Mouse (Mus musculus): ENCODE results near the gene Traf5.

Gene Traf5

DNA sequence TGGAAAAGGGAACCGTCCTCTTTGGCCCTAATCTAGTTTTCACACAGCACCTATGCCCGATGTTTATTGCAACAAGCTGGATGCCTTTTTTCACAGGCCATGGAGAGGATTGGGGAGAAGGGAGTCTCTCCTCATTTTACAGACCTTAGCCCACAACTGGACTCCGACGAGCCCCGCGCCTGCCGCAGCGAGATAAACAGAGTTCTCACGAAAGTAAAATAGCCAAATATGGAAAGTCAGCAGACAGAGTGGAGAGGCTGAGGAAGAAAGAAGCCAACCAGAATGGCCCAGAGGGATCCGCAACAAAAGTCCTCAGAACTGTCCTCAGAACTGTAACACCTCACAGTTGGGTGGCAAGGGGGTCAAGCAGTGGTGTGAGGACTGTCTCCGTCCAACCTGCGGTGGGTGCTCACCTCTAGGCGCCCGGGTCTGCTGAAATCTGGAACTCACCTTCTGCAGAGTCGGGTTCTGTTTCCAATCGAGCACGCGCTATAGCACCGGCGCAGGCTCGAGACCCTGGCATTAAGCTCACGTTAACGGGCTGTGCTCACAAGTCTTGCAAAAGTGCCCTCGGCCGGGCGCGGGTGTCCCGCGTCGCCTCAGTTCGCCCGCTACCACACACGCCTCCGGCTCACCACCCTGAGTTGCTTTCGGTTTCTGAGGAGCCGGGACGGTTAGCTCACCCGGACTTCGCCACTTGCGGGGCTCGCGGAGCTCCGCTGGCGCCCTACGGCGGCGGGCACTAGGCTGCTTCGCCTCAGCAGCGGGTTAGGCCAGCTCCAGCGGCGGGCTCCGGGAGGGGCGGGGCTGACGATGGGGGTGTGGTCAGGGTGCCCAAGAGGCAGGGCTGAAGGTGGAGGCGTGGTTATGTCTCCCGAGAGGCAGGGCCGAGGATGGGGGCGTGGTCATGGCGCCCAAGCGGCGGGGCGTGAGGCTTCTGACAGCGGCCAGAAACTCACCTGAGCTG, at the start of gene Traf5:
Gene Traf5 (minus strand): TSS at position 754 of the 967 bp plus-strand sequence.
- DNase-seq (ENCODE audit: low read depth, low spot score), result peak; percentile 95

DNA sequence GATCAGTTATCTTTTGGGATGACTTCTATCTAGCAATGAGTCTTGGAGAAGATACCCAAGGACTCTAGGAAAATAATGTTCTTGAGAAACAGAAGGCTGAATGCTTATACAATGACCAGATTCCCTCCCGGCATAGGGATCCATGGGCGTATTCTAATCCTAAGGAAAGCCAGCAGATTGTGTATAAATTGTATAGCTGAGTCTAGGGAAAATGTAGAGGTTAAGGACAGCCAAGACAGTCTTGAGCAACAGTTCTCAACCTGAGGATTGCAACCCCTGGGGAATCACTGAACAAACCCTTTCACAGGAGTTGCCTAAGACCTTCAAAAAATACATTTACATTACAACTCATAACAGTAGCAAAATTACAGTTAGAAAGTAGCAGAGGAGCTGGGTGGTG, 48.0 kb upstream of the Traf5 start:
- no peak for DNase-seq (ENCODE audit: low read depth, low spot score)

DNA sequence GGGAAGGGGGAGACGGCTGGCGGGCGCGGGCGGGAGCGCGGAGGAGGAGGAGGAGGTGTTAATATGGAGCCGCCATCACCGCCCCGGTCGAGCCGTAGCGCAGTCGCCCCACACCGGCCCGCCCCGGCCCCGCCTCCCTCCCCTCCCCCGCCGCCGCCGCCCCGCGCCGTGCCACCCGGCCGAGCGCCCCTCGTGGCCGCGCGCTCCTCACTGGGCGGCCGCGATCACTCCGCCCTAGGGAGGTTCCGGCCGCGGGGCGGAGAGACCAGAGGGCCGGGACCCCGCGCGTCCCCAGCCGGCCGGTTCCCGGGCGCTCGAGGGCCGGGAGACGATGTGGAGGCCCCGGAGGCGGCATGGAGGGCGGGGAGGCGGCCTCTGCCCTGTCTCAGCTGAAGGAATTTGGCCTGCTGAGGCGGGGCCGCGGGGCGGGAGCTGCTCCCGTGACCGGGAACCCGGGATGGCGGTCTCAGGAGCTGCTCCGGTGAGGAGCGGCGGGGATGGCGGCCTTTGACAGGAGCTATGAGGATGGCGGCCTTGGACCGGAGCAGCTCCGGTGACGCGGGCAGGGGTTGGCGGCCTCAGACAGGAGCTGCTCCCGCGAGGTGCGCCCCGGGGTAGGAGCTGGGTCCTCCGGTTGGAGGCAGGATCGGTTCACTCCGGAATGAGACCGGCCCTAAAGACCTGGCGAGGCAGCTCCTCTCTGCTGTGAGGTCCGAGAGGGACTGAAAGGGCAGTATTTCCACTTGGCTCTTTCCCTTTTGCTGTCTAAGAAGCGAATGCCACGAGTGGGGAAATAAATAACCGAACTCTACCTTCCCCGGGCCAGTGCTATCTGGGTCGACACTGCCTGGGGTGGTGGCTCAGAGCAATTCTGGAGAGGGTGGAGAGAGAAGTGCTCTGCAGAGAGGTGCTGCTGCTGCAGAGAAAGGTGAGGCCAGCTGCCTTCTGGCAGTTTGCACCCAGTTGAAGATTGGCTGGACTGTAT, 45.9 kb upstream of the Traf5 start, which contains the start of gene Rcor3:
Gene Rcor3 (minus strand): TSS at position 137 of the 985 bp plus-strand sequence.
- peak; percentile 88 for DNase-seq (ENCODE audit: low read depth, low spot score)

DNA sequence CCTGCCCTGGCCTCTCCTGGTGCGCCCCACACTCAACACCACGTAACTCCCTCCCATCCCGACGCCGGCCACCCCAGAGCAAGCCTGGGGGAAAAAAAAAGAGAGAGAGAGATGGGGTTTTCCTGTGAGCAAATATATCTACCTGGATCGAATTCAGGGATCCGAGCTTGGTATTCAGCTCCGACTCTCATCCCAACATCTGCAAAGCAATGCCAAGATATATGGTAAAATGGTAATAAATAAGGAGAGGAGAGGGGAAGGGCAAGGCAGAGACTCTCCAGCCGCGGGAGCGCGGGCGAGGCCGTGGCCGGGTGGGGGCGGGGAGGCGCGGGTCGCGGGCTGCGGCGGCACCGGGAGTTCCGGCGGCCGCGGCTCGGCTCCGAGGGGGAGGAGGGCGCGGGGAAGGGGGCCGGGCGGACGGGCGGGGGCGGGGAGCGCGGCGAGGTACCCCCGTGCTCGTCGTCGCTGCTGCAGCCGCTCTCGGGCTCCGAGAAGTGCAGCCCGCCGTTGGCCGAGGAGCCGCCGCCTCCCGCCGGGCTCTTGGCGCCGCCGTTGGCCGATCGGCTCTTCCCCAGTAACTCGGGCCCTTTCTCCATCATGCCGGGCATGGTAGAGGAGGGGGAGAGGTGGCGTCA, 45.0 kb upstream of the Traf5 start:
- no peak for DNase-seq (ENCODE audit: low read depth, low spot score)

DNA sequence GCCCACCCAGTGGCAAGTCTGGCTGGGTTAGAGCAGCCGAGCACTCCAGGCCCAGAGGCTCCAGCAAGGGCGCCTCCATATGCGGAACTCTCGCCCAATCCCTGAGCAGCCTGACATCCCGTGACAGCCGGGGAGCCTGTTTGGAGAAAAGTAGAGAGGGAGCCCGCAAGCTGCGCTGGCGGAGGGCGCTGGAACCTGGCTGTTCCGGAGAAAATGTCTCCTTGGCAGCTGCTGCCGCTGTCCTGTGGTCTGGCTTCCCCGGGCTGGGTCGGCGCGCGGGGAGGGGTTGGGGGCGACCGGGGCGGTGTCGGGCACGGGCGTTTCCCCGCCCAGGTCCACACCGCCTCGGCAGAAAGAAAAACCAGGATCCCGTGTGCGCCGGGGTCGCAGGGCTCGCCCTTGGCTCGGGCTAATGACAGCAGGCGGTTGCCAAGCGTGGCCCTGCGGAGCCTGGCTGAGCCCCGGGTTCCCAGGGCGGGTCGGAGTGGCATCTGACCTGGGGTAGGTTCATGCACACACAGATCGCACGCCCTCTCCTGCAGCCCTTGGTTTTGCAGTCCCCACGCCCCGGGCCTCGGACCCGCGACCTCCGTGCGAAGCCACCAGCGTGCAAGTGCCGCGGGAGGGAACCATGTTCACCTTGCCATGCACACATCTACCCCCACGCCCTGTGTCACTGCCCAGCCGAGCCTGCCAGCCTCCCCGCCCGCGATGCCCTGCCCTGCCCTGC, 44.4 kb upstream of the Traf5 start:
- DNase-seq (ENCODE audit: low read depth, low spot score), result peak; percentile 95

DNA sequence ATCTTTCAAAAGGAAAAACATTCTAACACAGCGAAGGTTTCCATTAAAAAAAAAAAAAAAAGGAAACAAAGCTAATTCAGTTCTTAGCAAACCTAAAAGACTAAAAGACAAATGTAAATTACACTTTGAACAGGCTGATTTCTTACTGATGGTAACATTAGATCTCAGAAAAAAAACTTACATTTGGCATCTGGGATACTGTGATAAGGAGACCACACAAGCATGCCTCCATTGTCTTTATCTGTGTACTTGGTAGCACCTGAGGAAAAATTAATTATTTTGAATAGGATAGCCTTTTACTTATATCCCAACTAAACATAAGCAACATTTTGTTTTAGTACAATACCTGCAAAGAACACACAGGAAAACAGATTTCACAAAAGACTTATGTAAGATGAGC, 37.8 kb upstream of the Traf5 start:
- DNase-seq (ENCODE audit: low read depth, low spot score), result no peak

DNA sequence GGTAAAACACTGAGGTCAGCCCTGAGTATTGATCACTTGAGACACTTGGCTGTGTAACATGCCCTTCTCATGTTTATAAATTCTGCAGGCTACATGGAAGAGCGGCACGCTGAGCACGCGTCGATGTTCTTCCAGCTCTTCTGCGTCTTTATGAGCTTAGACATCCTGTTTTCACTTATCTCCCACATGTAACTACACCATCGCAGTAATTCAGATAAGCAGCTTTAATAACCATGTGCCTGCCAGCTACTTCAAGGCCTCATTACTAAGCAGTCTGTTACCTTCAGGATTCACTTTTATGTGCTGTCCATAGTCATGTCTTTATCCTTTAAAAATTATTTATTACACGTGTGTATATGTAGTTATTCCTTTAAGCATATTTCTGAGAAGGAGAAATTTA, 36.0 kb upstream of the Traf5 start:
- DNase-seq (ENCODE audit: low read depth, low spot score), result no peak

DNA sequence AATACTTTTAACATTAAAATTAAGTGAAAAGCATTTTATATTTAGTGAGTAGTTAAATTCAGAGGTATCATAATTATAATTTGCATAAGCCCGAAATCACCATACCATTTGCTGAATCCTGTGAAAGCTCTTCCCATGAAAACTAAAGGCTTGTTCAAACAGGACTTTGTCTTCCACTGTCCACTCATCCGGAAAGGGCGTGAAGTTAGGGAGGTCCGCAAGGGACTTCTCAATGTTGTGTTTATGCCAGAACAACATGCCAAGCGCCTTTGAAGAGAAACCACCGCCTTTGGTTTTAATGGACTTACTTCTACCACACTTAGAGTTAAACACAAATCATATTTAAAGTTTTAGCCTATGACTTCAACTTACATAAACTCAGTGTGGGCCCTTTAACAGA, 33.4 kb upstream of the Traf5 start:
- DNase-seq (ENCODE audit: low read depth, low spot score), result no peak

DNA sequence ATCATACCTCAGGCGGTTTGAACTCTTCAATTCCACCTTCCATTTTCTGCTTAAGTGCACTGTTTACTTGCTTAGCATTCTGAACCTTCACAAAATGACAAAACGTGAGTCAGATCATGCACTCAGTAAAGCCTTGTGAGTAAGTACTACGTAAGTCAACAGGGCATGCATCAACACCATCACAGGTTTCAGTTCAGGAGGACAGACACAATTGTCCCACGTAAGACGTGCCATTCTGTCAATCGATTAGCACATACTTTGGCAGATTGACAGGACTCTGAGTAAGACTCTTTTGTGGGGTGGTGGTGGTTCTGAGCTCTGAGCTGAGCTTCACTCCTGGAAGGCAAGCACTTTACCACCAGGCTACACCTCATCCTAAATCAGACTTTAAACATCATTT, 23.9 kb upstream of the Traf5 start:
- DNase-seq (ENCODE audit: low read depth, low spot score), result no peak

DNA sequence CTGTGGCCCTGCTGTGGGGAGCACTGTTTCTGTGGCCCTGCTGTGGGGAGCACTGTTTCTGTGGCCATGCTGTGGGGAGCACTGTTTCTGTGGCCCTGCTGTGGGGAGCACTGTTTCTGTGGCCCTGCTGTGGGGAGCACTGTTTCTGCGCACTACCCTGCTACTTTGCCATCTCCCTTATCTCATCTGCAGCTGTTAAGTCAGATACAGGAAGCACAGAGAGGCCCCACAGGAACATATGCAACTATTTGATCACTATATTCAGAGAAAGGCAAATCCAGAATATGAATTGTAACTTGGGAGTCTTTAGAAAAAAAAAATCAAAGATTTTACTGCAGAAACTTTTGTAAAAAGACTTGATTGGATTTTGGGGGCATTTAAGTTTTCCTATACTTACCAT, 23.0 kb upstream of the Traf5 start:
- no peak for DNase-seq (ENCODE audit: low read depth, low spot score)

DNA sequence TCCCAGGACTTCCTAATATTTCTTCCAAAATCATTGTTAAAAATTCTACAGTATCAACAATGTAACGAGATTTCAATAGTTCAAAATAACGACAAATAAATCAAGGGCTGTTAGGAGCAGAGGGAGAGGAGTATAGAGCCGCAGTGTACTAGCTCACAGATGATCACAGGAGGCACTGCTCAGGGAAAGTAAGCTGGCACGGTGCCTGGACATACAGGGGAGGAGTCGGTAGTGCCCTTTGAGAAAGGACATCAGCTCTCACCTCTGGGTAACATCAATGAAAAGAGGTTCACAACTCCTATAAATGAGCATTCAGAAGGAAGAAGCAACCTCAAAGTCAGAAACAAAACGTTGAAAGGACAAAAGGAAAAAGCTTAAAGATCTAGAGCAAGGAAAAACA, 16.8 kb upstream of the Traf5 start:
- DNase-seq (ENCODE audit: low read depth, low spot score), result peak; percentile 46

DNA sequence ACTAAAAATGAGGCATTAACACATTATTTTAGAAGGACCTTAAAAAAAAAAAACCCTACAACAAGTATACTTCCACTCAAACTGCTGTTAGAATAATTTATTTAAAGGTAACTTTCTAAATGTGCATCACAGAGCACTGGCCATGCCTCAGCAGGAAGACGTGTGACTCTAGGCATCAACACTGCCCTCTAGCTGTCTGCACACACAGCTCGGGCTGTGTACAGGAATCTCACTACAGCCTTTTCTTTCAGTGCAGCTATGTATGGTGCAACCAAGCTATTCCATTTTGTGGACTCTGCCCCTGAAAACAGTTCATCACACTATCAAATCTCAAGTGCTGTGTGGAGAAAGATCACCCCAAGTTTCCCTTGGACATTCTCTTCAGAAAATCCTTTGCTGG, 15.0 kb upstream of the Traf5 start:
- peak; percentile 78 for DNase-seq (ENCODE audit: low read depth, low spot score)

DNA sequence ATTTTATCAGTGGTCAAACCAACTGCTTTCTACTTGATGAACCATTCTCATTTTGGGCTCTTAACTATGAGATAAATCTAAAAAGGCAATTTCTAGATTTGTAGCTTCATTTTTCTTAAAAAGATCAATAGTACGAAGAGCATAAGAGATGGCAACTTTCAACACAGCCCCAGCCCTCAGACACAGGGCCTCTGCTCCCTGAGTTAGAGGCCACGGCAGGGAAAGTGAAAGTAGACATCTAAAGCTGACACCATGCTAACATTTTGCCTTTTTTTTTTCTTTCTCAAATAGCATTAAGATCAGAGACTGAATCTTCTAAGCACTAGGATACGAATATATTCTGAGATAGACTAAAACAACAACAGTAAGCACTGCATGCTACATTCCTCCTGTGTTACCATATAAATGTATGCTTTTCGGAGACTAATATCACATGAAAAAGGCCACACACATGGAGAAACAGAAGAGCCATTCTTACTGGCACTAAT, 13.6 kb upstream of the Traf5 start:
- no peak for DNase-seq (ENCODE audit: low read depth, low spot score)

DNA sequence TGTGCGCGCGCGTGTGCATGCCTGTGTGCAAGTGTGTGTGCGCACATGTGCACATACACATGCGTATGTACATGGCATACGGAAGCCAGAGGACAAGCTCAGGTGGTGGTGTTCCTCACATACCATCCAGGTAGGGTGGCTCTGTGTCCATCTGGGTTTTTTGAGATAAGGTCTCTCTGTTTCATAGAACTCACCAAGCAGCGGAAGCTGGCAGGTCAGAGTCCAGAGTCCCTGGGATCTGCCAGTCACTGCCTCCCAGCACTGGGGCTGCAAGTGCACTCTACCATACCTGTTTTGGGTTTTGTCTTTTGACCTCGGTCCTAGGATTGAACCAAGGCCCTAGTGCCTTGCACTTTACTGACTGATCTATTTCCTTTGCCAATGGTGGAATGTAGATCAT, 11.7 kb upstream of the Traf5 start:
- DNase-seq (ENCODE audit: low read depth, low spot score), result no peak

DNA sequence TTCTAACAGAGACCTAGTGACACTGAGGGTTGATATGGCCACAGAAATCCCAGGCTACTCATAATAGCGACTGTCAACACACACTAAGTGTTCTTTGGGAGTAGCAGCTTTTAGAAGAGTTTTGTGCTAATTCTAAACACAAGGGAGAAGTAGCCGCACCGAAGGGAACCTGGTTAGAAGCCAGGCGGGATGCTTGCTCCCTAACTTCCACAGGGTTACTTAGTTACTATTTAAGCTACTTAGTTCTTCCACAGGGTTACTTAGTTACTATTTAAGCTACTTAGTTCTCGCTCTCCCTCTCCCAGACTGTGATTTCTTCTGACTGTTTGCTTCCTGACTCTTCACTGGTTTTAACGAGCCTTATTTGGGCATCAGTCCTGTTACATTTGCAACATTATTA, 10.8 kb upstream of the Traf5 start:
- DNase-seq (ENCODE audit: low read depth, low spot score), result no peak

DNA sequence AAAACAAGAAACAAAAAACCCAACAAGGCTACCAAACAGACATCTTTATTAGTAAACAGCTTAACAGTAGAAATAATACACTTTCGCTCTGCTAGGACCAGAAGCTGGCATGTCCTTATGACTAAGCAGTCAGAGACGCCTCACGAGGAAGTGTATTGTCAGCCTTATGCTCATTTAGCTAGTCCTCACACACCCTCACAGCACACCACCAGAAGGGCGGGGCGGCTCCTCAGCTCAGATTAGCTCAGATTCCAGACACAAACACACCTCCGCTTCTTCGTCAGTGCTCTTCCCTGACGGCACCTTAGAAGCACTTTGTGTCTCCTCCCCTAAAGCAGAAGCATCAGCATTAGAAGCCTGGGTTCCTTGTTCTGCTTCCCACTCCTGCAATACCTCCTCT, 9.0 kb upstream of the Traf5 start:
- peak; percentile 93 for DNase-seq (ENCODE audit: low read depth, low spot score)

DNA sequence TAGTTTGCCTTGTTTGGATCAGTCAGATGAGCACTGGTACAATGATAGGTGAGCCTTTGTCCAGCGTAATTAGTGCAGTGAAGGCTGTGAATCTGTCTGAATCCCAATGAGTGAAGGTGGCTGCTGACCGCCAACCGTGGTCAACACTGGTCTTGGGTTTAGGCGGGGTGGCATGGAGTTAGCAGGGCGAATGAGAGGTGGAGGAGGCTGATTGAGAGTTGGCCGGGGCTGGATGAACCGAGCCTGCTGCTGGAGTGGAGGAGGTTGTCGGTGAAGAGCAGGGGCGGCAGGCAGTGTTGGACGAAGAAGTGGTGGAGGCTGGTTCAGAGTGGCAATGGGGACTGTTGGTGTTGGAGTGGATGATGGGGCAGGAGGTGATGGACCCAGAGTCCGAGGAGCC, 8.4 kb upstream of the Traf5 start:
- no peak for DNase-seq (ENCODE audit: low read depth, low spot score)

DNA sequence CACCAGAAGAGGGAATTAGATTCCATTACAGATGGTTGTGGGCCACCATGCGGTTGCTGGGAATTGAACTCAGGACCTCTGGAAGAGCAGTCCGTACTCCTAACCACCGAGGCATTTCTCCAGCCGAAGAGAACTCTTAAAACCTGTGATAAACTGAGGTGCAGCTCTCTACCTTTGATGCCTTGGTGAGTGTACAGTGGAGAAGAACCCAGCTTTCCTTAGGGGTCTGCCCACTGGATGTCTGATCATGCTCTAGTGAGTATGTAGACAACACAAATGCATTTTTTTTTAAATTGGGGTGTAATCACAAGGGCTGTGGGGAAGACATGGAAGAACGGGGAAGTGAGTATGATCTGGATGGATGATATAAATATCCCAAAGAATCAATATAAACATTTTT, 3.3 kb upstream of the Traf5 start:
- no peak for DNase-seq (ENCODE audit: low read depth, low spot score)

DNA sequence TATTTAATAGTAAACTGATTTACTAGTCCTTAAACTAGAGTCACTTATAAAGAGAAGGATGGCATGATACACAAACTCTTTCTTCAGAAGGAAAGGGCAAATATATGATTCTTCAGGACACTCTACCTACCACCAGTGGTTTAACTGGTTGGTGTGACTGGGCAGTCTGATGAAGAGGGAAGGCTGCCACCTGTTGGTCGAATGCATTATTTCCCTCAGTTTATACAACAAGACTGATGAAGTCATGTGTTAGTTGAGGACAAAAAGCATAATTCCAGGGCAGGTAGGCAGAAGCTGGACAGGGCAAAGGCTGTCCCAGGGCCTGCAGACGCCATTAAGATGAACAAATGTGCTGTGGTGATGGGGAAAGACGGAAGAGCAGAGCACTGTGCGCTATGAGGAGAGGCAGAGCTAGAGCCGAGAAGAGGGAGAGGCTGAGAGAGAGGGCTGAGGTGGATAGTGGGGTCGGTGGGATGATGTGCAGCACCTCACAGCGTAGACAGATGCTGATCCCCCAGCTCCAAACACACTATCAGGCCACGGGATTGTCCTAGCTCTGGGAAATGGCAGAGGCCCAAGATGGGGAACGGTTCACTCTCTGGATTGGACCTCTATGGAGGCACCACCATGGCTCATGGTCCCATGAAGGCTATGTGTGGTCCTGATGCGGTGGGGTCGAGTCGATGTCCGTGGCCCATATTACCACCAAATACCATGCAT, 2.3 kb upstream of the Traf5 start:
- DNase-seq (ENCODE audit: low read depth, low spot score), result peak; percentile 81

All from brain, adult 2 months (tissue).